Mouse (Mus musculus) neural tube, embryonic 15.5 days (tissue): ENCODE data around the gene 1110004F10Rik. TPM values are rescaled to one million over a fixed set of nuclear protein-coding genes. Genes with fewer than 3 reads are reported as not detected.

Experiments
- polyA plus RNA-seq: library from polyadenylated mRNA; unstranded; fragments of >200 nt; fragmentation: Nextera tagmentation; extraction: Ambion mirVana; gene quantifications from 2 replicates; pipeline ENCODE4 v1.2.1, GENCODE M21; 2015

1110004F10Rik gene
- polyA plus RNA-seq, 1 experiment from 2014 or later = 295 TPM

Other genes with a start within 250 kb of the 1110004F10Rik start
- gene Sox6, start 601 bp upstream of the 1110004F10Rik start, polyA plus RNA-seq = 25.5 and 38.0 TPM in 2 replicates
- 0.89 and 1.7 TPM in 2 replicates for gene Gm4353, start 45.2 kb downstream of the 1110004F10Rik start, polyA plus RNA-seq